Mouse (Mus musculus) adrenal gland, postnatal 0 days (tissue): Measurements from ENCODE around the gene Gm6205. TPM values are rescaled to one million over a fixed set of nuclear protein-coding genes. Genes with fewer than 3 reads are reported as not detected.

Experiments
- polyA plus RNA-seq: library from polyadenylated mRNA; unstranded; fragments of >200 nt; fragmentation: Nextera tagmentation; extraction: Ambion mirVana; gene quantifications from 2 replicates; pipeline ENCODE4 v1.2.1, GENCODE M21; 2015

Gene Gm6205
- not detected in 2 replicates for polyA plus RNA-seq

DNA sequence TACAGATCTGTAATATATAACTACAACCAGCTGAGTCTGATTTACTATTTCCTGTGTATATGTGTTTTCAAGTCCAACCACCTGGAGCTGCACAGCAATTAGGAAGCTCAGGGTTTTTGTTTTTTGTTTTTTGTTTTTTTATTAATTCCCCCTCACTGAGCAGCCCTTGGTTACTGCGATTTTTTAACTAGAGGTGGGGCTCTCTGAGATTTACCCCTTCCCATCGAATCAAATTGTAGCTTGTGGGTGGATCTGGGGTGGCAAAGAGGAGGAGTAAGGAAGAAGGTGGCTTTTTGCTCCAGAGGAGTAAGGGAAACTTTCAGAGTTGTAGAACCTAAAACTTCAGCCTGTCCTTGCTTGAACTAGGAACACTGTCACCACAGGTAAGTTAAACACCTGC lies at the start of gene Gm6205:
Gm6205 (plus strand) TSS at position 301 of the 400 bp plus-strand sequence.

GRCm38 (mm10) chr5:94616242-94616641 lies 31.9 kb upstream of the Gm6205 start, which contains the start of gene Gm3147:
Gene Gm3147, minus strand, starts transcription at chr5:94616342.

GRCm38 (mm10) chr5:94623679-94624078 lies 24.5 kb upstream of the Gm6205 start, which contains the start of gene Gm6509:
Gene Gm6509, plus strand, starts transcription at chr5:94623979.

Other genes starting within 250 kb of the Gm6205 start
- not detected in 2 replicates for gene Gm7682, start 202.6 kb upstream of the Gm6205 start, polyA plus RNA-seq
- gene Gm3139, start 122.1 kb upstream of the Gm6205 start, polyA plus RNA-seq = not detected in 2 replicates
- not detected in 2 replicates for gene Gm3147, start 32.0 kb upstream of the Gm6205 start, polyA plus RNA-seq
- not detected in 2 replicates for gene Gm6509, start 24.4 kb upstream of the Gm6205 start, polyA plus RNA-seq
- not detected in 2 replicates for gene Gm3183, start 217.1 kb downstream of the Gm6205 start, polyA plus RNA-seq